Comparison of ENCODE assay signal across 11 mouse cellular contexts in the genomic region with DNA sequence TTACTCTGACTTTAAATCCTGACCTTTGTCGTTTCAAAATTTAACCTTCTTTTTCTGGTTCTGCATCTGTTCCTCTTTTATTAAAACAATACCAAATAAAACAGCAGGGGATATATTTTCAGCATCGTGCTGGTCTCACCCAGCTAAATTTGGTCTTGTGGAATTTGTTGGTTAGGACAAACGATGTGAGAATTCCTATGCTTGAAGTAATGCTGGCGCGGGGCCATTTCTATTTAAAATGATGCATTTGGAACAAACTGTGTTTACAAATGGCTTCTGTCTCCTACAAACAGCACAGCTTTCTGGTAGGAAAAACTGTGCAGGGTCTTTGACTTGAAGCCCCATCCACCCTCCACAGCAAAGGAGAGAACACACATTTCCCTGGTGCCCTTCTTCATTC.
A peak's percentile ranks its signal among the peaks of the same experiment; 100 is the strongest.
DNase-seq lines count a peak whose midpoint lies in the region; ATAC-seq lines count a peak whose summit lies in the region.
"Had no signal": no experiment of that assay in that cellular context is flagged by ENCODE, and none has a peak within 500 bp of the region (broad histone marks: within the 10 kb centered on the region; RNA-seq: fewer than 3 reads in every experiment).

No protein-coding gene starts in this region.

- peaks cover 3% of the 10 kb centered on the region; the same call in 1 of the 2 replicates for H3K9me3 ChIP-seq in forebrain, embryonic 14.5 days (replicated peaks; ENCODE audit: control insufficient read depth, low read length)
- no peaks in the 10 kb centered on the region; the same call in 1 of the 2 replicates for H3K9me3 ChIP-seq in forebrain, embryonic 16.5 days (ENCODE audit: control insufficient read depth, low read length)
- H3K9me3 ChIP-seq: heart, embryonic 15.5 days; liver, embryonic 15.5 days had no signal

- intact Hi-C loops in left cerebral cortex, postnatal 10 days (cut with DNase I), result no loop called here

- peaks cover 4% of the 10 kb centered on the region for H3K4me1 ChIP-seq in forebrain, embryonic 14.5 days (ENCODE audit: control insufficient read depth, insufficient read depth, low read length)
- H3K4me1 ChIP-seq in forebrain, embryonic 16.5 days (replicated peaks; ENCODE audit: control insufficient read depth, insufficient read depth, low read length), result peaks cover 11% of the 10 kb centered on the region
- H3K4me1 ChIP-seq: liver, embryonic 15.5 days had no signal

- 58% methylated on average over 5 of the region's 5 CpGs for WGBS in forebrain, embryonic 14.5 days
- 61% methylated on average over 5 of the region's 5 CpGs for WGBS in forebrain, embryonic 16.5 days

- no peak overlapping the region for H3K27ac ChIP-seq in forebrain, embryonic 14.5 days (ENCODE audit: low read depth, low read length)
- no peak overlapping the region for H3K27ac ChIP-seq in forebrain, embryonic 16.5 days (ENCODE audit: low read length)
- H3K27ac ChIP-seq: heart, embryonic 15.5 days; liver, embryonic 15.5 days had no signal

- H3K4me2 ChIP-seq in forebrain, embryonic 14.5 days (ENCODE audit: low read length), result no peak overlapping the region
- no peak overlapping the region for H3K4me2 ChIP-seq in forebrain, embryonic 16.5 days (ENCODE audit: low read length)
- H3K4me2 ChIP-seq: heart, embryonic 15.5 days; liver, embryonic 15.5 days had no signal

- DNase-seq in forebrain, embryonic 14.5 days (ENCODE audit: low spot score), result peak; percentile 55
- DNase-seq in left cerebral cortex, postnatal 10 days (ENCODE audit: extremely low spot score in 1 of 2, low spot score in 2 of 2), result peak; percentile 18 to 55
- no peak for DNase-seq in left cerebral cortex, adult 8-10 months (ENCODE audit: low spot score in 2 of 2)
- peak; percentile 48 for DNase-seq in gastrocnemius, postnatal 10 days
- DNase-seq in right cerebral cortex, postnatal 10 days (ENCODE audit: low spot score in 2 of 2), result peak; percentile 61 to 62
- DNase-seq in urinary bladder, adult 2 months (ENCODE audit: low spot score), result no peak
- DNase-seq: B cell, adult 2 months had no signal

- no peaks in the 10 kb centered on the region for H3K27me3 ChIP-seq in forebrain, embryonic 14.5 days (replicated peaks; ENCODE audit: control insufficient read depth, insufficient read depth, low read length)
- H3K27me3 ChIP-seq in forebrain, embryonic 16.5 days (replicated peaks; ENCODE audit: control insufficient read depth, insufficient read depth, low read length), result no peaks in the 10 kb centered on the region
- H3K27me3 ChIP-seq: heart, embryonic 15.5 days; liver, embryonic 15.5 days had no signal

- H3K9ac ChIP-seq in forebrain, embryonic 14.5 days (ENCODE audit: low read length), result no peak overlapping the region
- H3K9ac ChIP-seq in forebrain, embryonic 16.5 days (replicated peaks; ENCODE audit: low read depth, low read length), result no peak overlapping the region
- H3K9ac ChIP-seq: heart, embryonic 15.5 days; liver, embryonic 15.5 days had no signal

- ATAC-seq in forebrain, embryonic 14.5 days, result no peak
- no peak for ATAC-seq in forebrain, embryonic 16.5 days
- no peak for ATAC-seq in monocyte, adult 5-6 weeks (replicated peaks; ENCODE audit: insufficient number of reproducible peaks, low FRiP score, low TSS enrichment, poor library complexity, severe bottlenecking)

- no peak overlapping the region for H3K4me3 ChIP-seq in forebrain, embryonic 14.5 days (ENCODE audit: low read depth, low read length)
- no peak overlapping the region for H3K4me3 ChIP-seq in forebrain, embryonic 16.5 days (replicated peaks; ENCODE audit: low read length)
- H3K4me3 ChIP-seq: heart, embryonic 15.5 days; liver, embryonic 15.5 days had no signal

- H3K36me3 ChIP-seq in forebrain, embryonic 14.5 days (ENCODE audit: control insufficient read depth, insufficient read depth, low read length), result no peaks in the 10 kb centered on the region
- H3K36me3 ChIP-seq in forebrain, embryonic 16.5 days (ENCODE audit: control insufficient read depth, insufficient read depth), result no peaks in the 10 kb centered on the region
- H3K36me3 ChIP-seq: heart, embryonic 15.5 days; liver, embryonic 15.5 days had no signal

Comparison
In these comparisons a context has a peak if more than half of its experiments do, and no peak if none do; other contexts are left out.
1. DNase-seq: peak in forebrain, embryonic 14.5 days (single experiment), left cerebral cortex, postnatal 10 days (2 of 2), gastrocnemius, postnatal 10 days (single experiment) and right cerebral cortex, postnatal 10 days (2 of 2); none in left cerebral cortex, adult 8-10 months (0 of 2) and urinary bladder, adult 2 months (single experiment).